Mouse (Mus musculus) frontal cortex, postnatal 25 days (tissue): Measurements from ENCODE around the gene Col4a4.

ENCODE experiments used
- DNase-seq, 2 experiments: peaks; one replicate each; pipeline ENCODE4 v3.0.0; 2022; ENCODE audit warnings: low spot score in 2 of 2

Col4a4 gene

DNA sequence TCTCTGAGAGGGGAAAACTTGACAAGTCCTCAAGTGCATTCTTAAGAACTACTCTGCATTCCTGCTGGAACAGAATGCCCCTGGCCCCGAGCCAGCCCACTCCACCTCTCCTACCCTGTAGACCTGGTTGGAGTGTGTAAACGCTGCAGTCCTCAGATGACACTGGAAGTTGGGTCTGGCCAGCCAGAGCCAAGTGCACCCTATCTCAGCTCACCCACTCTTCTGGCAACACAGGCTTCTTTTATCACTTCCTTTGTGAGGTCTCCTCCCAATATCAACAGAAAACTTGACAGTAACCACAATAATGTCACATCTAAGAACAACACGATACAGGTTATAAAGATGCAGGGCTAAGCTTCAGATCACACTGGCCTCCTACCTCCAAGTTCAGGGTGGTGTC lies 8.7 kb downstream of the Col4a4 start:
- DNase-seq: no peak

DNA sequence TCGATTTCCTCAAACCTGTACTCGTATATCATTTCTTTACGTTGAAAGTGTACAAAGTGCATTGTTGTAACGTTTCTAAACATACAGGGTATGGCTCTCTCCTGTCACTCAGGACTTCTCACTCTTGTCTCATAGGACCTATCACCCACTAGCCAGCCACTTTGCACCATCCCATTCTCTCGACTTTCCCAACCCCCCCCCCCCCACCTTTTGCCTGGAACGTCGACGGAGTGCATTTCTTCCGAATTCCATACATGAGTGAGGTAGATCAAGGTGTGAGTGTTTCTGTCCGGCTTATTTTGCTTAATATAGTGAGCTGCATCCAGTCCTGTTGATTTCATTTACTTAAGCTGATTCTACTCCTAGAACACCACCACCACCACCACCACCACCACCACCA lies 9.3 kb downstream of the Col4a4 start:
- no peak for DNase-seq

DNA sequence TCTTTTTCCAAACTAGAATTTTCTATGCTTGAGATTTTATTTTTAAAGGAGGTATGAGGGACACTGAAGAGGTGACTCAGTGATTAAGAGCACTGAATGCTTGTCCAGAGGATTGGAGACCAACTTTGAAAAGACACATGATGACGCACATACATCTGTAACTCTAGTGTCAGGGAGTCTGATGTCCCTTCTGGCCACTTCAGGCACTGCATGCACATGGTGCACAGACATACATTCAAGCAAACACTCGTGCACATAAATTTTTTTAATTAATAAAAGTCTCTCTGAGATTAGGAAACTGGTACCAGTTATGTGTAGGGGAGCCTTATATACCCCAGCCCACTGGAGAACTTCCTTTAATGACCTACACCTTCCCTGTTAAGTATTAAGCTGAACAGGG lies 10.5 kb downstream of the Col4a4 start:
- no peak for DNase-seq

DNA sequence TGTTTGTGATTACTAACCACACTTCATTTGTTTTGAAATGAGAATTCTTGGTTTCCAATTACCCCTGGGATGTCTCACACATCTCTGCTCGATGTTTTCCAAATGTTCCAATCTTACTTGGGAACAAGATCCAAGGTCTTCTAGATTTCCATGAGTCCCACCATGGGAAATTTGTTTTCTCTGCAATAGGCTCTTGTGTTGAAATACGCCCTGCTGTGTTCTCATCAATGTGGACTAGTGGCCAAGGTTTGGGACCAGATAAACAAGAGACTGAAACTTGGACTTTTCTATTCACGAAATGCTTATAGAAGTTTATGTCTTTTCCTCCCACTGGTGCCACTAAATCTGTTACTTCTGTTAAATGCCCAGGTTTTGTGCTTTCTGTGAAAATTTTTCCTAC lies 11.0 kb downstream of the Col4a4 start:
- DNase-seq: no peak

- DNase-seq: no peak
Observed at GRCm38 (mm10) chr1:82571758-82572157, 14.9 kb downstream of the Col4a4 start.

DNA sequence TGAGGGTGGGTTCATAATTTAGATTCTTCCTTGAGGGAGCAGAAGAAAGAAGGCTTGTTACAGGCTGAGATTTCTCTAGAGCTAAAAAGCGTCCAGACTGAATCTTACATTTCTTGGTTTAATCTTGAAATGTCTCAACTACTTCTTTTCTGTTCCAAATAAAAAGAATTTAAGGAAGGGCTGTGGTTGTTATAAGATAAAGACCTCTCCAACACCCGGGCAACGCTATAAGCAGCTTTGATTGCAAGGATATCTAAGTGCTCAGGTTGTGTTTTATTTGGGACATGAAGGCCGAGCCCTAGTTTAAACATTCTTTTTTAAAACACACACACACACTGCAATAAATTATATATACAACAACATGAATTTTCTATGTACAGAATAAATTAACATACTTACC lies 17.2 kb downstream of the Col4a4 start:
- DNase-seq: no peak

DNA sequence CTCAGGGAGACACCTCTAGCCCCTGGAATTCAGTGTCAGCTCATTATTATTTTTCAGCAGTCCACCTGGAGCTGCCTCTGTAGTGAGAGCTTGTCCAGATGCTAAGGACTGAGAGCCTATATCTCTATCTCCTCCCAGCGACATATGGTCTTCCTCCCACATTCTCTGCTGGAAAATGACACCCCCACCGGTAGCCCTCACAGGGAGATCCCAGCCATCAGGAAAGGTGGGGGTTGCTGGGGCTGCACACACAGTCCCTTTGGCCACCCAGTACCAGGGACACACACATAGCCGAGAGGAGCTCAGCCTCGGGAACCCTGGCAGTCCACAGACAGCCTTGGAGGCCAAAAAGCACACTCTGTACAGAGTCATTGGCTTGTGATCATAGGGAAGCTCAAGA lies 26.4 kb downstream of the Col4a4 start:
- no peak for DNase-seq

DNA sequence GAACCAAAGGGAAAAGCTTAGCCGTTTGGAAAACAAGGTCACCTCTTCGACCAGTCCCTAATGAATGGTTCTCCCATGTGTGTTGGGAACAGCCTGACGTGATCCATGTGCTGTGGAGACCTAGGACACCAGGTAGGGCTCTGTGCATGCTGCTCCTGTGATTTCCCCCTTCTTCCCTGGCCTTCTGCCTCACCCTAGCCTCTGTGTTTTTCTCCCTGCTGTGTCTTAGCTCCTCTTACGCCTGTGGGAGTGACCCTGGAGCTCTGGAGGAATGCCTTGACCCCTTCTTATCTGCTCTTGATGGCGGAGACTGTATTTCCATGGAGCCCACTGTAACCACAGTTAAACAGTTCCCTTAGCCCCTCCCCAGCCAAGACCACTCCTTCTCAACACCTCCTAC lies 31.8 kb downstream of the Col4a4 start:
- no peak for DNase-seq

DNA sequence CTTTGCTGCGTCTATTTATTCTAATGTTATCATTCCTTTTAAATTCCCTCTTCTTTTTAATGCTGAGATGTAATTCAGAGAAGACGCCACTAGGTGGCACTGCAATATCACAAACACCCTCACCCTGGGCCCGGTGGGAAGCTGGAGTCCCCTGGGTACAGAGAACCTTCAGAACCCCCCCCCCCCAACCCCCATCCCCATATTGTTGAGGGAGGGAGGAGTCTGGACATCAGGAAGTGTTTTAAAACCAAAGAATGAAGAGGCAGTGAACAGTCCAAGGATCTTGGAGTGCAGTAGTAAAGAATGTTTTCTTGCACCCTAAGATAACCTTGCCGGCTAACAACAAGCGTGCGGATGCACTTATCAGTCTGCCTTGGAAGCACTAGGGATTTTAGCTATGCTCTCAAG lies 32.2 kb downstream of the Col4a4 start:
- no peak for DNase-seq

- DNase-seq: no peak
Observed at GRCm38 (mm10) chr1:82545199-82545960, 41.3 kb downstream of the Col4a4 start.

- DNase-seq: no peak
Observed at GRCm38 (mm10) chr1:82544419-82545185, 42.0 kb downstream of the Col4a4 start.

- no peak for DNase-seq
Observed at GRCm38 (mm10) chr1:82543934-82544333, 42.7 kb downstream of the Col4a4 start.

DNA sequence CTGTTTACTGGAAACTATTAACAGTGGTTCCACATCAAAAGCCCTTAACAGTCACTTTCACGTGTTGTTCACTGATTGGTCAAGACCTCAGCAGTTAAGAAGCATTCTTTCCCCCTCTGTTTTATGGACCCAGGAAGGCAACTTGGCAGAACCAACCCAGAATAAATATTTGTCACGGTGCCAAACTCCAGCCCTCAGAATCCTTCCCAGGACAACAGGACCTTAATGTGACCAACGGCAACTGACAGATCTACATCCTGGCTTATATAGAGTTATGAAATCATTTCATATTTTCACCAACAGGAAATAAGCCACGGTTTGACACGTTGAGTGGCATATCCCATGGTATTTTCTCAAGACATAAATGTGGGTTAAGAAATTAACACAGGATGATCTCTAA lies 46.6 kb downstream of the Col4a4 start:
- DNase-seq: no peak

- DNase-seq: no peak
Observed at GRCm38 (mm10) chr1:82537848-82538247, 48.8 kb downstream of the Col4a4 start.

DNA sequence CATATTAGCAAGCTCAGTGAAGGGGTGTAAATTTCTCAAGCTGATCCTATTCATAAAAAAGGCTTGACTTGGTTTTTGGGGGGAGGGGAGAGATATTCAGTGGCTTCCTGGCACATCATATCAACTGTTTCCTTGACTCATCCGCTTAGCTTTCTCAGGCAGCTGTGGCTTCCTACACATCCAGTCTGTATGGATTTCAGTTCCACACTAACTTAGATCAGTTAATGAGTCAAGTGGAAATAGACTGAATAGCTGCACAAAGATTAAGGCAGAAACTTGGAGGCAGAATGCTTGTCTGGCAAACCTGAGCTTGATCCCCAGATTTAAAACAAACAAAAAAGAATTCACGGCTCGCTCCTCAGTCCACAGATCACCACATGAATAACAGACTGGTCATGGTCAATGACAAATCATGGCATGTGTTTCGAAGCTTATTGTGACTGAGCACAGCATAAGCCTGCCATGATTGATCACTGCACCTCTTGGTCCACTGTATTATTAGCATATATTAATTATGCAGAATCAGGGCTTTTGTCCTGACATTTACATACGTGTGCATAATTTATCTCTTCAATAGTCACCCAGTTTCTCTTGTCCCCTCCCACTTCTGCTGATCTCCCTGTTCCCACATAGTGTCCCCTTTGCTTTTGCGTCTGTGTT lies 50.0 kb downstream of the Col4a4 start:
- no peak for DNase-seq

DNA sequence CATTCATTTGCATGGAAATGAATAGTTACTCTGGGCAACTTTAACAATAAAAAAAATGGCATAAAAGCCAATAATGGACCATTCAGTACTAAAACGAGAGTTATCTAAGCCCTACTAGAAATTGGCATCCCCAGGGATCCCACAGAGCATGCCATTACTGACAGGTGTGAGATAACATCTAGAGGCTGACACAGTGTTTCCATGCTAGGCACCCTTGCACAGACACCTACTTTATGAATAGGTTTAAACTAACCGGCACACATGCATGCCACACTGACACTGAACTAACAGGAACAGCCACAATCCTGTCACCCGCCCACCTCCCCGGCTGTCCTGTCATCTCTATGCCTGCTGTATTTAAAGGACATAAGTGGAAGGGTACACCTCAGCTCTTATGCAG lies 58.7 kb downstream of the Col4a4 start:
- DNase-seq: no peak

DNA sequence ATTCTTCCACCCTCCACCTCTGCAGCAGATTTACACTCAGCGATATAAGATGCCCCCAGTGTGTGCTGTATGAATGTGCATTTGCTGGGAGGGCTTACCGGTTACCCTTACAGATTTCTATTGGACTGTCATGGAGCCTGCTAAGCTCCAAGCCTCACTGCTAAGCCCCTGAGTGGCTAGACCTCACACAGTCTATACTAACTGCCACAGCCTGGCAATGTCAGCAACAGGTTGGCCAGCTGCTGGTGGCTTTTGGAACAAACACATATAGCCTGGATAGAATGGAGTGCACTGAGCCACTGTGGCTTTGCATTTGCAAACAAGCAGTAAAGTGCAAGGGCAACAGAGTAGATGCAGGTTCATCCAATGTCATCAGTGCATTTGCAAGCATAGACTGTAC lies 94.7 kb downstream of the Col4a4 start:
- no peak for DNase-seq

DNA sequence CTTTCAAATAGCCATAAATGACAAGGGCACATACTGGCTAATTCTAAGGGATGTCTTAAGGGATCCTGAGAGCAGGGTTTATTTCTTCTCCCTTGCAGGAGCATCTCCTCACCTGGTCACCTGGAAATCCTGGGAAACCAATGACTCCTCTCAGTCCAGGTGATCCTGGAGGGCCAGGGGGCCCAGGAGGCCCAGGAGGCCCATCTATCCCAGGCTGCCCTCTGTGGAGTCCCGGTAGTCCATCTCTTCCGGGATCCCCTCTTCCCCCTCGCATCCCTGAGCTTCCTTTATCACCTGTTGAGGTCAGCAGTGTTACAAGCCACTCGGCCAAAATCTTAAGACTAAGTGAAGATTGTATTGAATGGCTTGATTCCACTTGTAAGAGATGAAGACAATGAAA lies 100.3 kb downstream of the Col4a4 start:
- DNase-seq: no peak

DNA sequence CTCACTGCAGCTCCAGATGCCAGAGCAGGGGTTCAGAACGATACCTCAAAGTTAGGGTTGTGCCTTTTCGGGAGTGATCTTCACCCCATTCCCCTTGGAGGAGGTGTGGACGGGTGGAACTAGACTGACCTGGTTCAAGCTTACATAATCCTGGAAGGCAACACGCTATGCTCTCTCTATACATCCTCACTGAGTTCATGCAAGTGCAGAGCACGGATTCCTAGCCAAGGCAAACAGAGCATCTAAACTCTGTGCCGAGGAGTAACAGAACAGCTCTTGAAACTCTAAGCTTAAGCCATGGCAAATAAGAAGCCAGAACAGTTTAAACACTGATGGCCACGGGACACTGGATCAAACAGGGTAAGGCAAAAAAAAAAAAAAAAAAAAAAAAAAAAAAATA lies 104.3 kb downstream of the Col4a4 start:
- no peak for DNase-seq

DNA sequence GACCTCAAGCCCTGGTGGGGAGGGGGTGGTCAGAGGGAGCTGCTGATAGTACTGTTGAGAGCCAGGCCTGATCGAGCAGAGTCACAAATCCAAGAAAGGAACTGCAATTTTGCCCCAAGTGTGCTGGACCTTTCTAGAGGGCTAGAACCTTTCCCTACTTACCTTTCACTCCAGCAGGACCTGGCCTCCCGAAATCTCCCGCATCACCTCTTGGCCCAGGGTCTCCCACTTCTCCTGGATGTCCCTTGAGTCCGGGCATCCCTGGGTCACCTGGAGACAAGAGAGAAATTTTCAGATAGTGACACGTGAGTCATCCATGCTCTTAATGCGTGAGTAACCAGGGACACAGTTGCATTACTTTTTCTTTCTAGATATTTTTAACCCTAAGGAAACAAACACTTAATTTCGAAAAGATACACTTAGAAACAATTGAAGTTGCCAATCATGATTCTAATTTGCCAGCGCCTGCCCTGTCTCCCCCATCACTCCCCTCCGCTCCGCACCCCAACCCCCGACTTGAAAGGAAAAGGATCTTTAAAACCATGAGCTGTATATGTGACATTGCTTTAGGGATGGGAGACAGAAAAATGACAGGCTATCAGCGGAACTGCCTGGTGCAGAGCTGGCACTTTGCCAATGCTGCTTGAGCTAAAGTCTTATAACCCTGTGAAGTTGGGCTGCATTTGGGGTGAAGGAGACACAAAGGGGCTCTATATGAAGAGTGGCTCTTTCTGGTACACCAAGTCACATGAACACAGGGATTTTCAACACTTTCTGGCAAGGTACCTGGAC lies 106.8 kb downstream of the Col4a4 start:
- DNase-seq: no peak

GRCm38 (mm10) chr1:82476746-82477145 lies 109.9 kb downstream of the Col4a4 start:
- no peak for DNase-seq

- no peak for DNase-seq
Observed at GRCm38 (mm10) chr1:82476256-82476655, 110.4 kb downstream of the Col4a4 start.
